Mouse (Mus musculus) MEL (cell line): Measurements from ENCODE around the gene Hist4h4. TPM values are rescaled to one million over a fixed set of nuclear protein-coding genes. Genes with fewer than 3 reads are reported as not detected.

Experiments
- DNase-seq: peaks from one replicate; pipeline ENCODE4 v3.0.0; 2011; ENCODE audit warnings: low read depth, low spot score
- H3K27ac ChIP-seq: 2 replicates; pipeline ENCODE4 v1.5.1; 2012; ENCODE audit warnings: low read depth, mild to moderate bottlenecking, control low read depth, low read length, moderate library complexity; ENCODE audit not compliant: control insufficient read depth
- H3K27me3 ChIP-seq, 2 experiments: fragments of 150-350 bp in 1 of 2; sonication (generic) in 1 of 2; 2 replicates each; pipeline ENCODE4 v1.6.1; 2012; ENCODE audit warnings: low read length in 2 of 2, mild to moderate bottlenecking in 2 of 2, improper control_type of control experiment in 1 of 2, moderate library complexity in 1 of 2; ENCODE audit not compliant: insufficient read depth in 2 of 2, control insufficient read depth in 1 of 2
- H3K36me3 ChIP-seq, 2 experiments: 2 replicates each; pipeline ENCODE4 v1.6.1; 2012 to 2014; ENCODE audit warnings: low read length in 2 of 2, improper control_type of control experiment in 1 of 2, inconsistent platforms in 1 of 2, mild to moderate bottlenecking in 1 of 2; ENCODE audit not compliant: insufficient read depth in 2 of 2, control insufficient read depth in 1 of 2
- H3K4me1 ChIP-seq, 2 experiments: fragments of 150-350 bp in 1 of 2; sonication (generic) in 1 of 2; 2 replicates each; pipeline ENCODE4 v1.6.1; 2012; ENCODE audit warnings: low read length in 2 of 2, improper control_type of control experiment in 1 of 2, mild to moderate bottlenecking in 1 of 2; ENCODE audit not compliant: insufficient read depth in 2 of 2, control insufficient read depth in 1 of 2
- H3K4me3 ChIP-seq, 2 experiments: fragments of 150-350 bp in 1 of 2; sonication (generic) in 1 of 2; 2 replicates each; pipeline ENCODE4 v1.5.1; 2012; ENCODE audit warnings: low read depth in 2 of 2, low read length in 2 of 2, mild to moderate bottlenecking in 2 of 2, moderate library complexity in 2 of 2, control low read depth in 1 of 2, improper control_type of control experiment in 1 of 2; ENCODE audit not compliant: control insufficient read depth in 1 of 2, insufficient read depth in 1 of 2
- H3K79me2 ChIP-seq: 2 replicates; pipeline ENCODE4 v1.6.1; 2012; ENCODE audit warnings: mild to moderate bottlenecking, low read length, moderate library complexity; ENCODE audit not compliant: control insufficient read depth, poor library complexity, insufficient read depth
- H3K9ac ChIP-seq: 2 replicates; pipeline ENCODE4 v1.6.1; 2012; ENCODE audit warnings: low read depth, mild to moderate bottlenecking, control low read depth, low read length, moderate library complexity; ENCODE audit not compliant: control insufficient read depth, poor library complexity, severe bottlenecking
- H3K9me3 ChIP-seq: fragments of 150-350 bp; sonication (generic); replicated peaks from 2 replicates; pipeline ENCODE4 v1.6.1; 2012; ENCODE audit warnings: mild to moderate bottlenecking, low read length, improper control_type of control experiment, moderate library complexity; ENCODE audit not compliant: insufficient read depth
- ELF1 ChIP-seq: IDR thresholded peaks from 2 replicates; pipeline ENCODE4 v1.6.1; 2014; ENCODE audit warnings: low read depth, mild to moderate bottlenecking, inconsistent platforms, low read length, improper control_type of control experiment, moderate library complexity
- GABPA ChIP-seq: IDR thresholded peaks from 2 replicates; pipeline ENCODE4 v1.6.1; 2012; ENCODE audit warnings: low read depth, mild to moderate bottlenecking, inconsistent platforms, low read length, improper control_type of control experiment, moderate library complexity
- HCFC1 ChIP-seq: IDR thresholded peaks from 2 replicates; pipeline ENCODE4 v1.6.1; 2012; ENCODE audit warnings: low read depth, mild to moderate bottlenecking, inconsistent platforms, low read length, improper control_type of control experiment, moderate library complexity
- KAT2A ChIP-seq: conservative IDR thresholded peaks from 2 replicates; pipeline ENCODE4 v1.6.1; 2012; ENCODE audit warnings: low read depth, low read length, improper control_type of control experiment, inconsistent platforms
- MAX ChIP-seq: IDR thresholded peaks from 2 replicates; pipeline ENCODE4 v1.6.1; 2011; ENCODE audit warnings: low read length, improper control_type of control experiment
- MXI1 ChIP-seq: IDR thresholded peaks from 2 replicates; pipeline ENCODE4 v1.6.1; 2011; ENCODE audit warnings: mild to moderate bottlenecking, low read depth, low read length, improper control_type of control experiment
- MYB ChIP-seq: IDR thresholded peaks from 2 replicates; pipeline ENCODE4 v1.6.1; 2011; ENCODE audit warnings: mild to moderate bottlenecking, low read depth, low read length, improper control_type of control experiment
- NELFE ChIP-seq: IDR thresholded peaks from 2 replicates; pipeline ENCODE4 v1.6.1; 2011; ENCODE audit warnings: low read depth, low read length, improper control_type of control experiment
- NRF1 ChIP-seq: IDR thresholded peaks from 2 replicates; pipeline ENCODE4 v1.6.1; 2014; ENCODE audit warnings: low read depth, mild to moderate bottlenecking, inconsistent platforms, low read length, improper control_type of control experiment, moderate library complexity; ENCODE audit not compliant: poor library complexity, insufficient read depth, severe bottlenecking
- POLR2AphosphoS2 ChIP-seq: IDR thresholded peaks from 2 replicates; pipeline ENCODE4 v1.6.1; 2011; ENCODE audit warnings: low read length, improper control_type of control experiment
- POLR2AphosphoS5 ChIP-seq: IDR thresholded peaks from 2 replicates; pipeline ENCODE4 v1.6.1; 2012; ENCODE audit warnings: low read depth, borderline replicate concordance, mild to moderate bottlenecking, inconsistent platforms, low read length, moderate library complexity, mixed read lengths
- RAD21 ChIP-seq: IDR thresholded peaks from 2 replicates; pipeline ENCODE4 v1.6.1; 2011; ENCODE audit warnings: mild to moderate bottlenecking, low read depth, low read length, improper control_type of control experiment
- TBP ChIP-seq: IDR thresholded peaks from 2 replicates; pipeline ENCODE4 v1.8.0; 2011; ENCODE audit warnings: low read depth, low read length, improper control_type of control experiment
- UBTF ChIP-seq: IDR thresholded peaks from 2 replicates; pipeline ENCODE4 v1.6.1; 2012; ENCODE audit warnings: low read depth, mild to moderate bottlenecking, inconsistent platforms, low read length, improper control_type of control experiment, moderate library complexity, borderline replicate concordance; ENCODE audit not compliant: insufficient read depth
- USF1 ChIP-seq: IDR thresholded peaks from 2 replicates; pipeline ENCODE4 v1.6.1; 2014; ENCODE audit warnings: low read depth, mild to moderate bottlenecking, inconsistent platforms, low read length, improper control_type of control experiment, moderate library complexity
- USF2 ChIP-seq, 2 experiments: IDR thresholded peaks; 2 replicates each; pipeline ENCODE4 v1.6.1; 2011 to 2012; ENCODE audit warnings: improper control_type of control experiment in 2 of 2, low read length in 2 of 2, borderline replicate concordance in 1 of 2, inconsistent platforms in 1 of 2, low read depth in 1 of 2, mild to moderate bottlenecking in 1 of 2; ENCODE audit not compliant: insufficient read depth in 1 of 2
- ZMIZ1 ChIP-seq: IDR thresholded peaks from 2 replicates; pipeline ENCODE4 v1.6.1; 2012; ENCODE audit warnings: low read depth, mild to moderate bottlenecking, inconsistent platforms, low read length, improper control_type of control experiment, moderate library complexity
- ZNF384 ChIP-seq: IDR thresholded peaks from 2 replicates; pipeline ENCODE4 v1.6.1; 2012; ENCODE audit warnings: low read depth, mild to moderate bottlenecking, inconsistent platforms, low read length, improper control_type of control experiment
- polyA plus RNA-seq, 2 experiments: library from polyadenylated mRNA; stranded (reverse) in 1 of 2; unstranded in 1 of 2; fragments of >175 nt in 1 of 2; fragments of >200 nt in 1 of 2; gene quantifications; 2 replicates each; pipeline versions ENCODE4 v1.2.1 to v1.2.4; 2012; ENCODE audit warnings: low replicate concordance in 2 of 2, low read depth in 1 of 2; ENCODE audit not compliant: insufficient read length in 2 of 2, insufficient read depth in 1 of 2, missing spikeins in 1 of 2
- total RNA-seq: library from RNA; depleted of rRNA; stranded (reverse); fragments of 300-350 nt; gene quantifications from 2 replicates; pipeline ENCODE4 v1.2.3, GENCODE M21; 2012

The Hist4h4 gene
- total and polyA plus RNA-seq, 3 experiments, result 1.1 to 306 TPM; not detected in 1

DNA sequence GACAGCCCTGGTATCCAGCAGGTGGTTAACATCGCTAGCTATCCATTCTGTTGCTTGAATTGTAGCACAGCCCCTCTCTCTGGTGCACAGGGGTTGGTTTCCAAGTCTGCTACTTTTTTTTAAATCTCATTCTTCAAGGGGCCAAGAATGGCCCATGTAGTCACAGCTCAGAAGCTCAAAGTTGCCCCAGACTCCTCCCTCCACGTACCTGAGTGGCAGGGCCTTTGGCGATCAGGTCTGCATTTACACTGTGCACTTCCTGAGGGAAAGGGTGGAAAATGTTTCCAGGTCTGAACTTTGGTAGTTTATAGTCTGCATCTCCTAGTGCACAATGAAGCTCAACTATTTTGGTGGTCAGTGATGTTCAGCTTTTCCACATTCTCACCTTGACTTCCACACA, 43.1 kb upstream of the Hist4h4 start:
- no peak overlapping the region for H3K4me3 ChIP-seq
- H3K9ac ChIP-seq, result no peak overlapping the region
- H3K4me1 ChIP-seq, result 0 out of 4 replicates have a peak, but pooled peaks cover 0 to 4% of the 10 kb centered on the region in 2 experiments
- no peaks in the 10 kb centered on the region for H3K36me3 ChIP-seq
- no peak for DNase-seq
- H3K79me2 ChIP-seq, result no peaks in the 10 kb centered on the region
- no peaks in the 10 kb centered on the region for H3K9me3 ChIP-seq
- peaks cover 0 to 1% of the 10 kb centered on the region in 2 experiments; a peak in 1 of 4 replicates for H3K27me3 ChIP-seq
- TF ChIP-seq RAD21 (no peak), MAX (no peak), MYB (no peak), POLR2AphosphoS2 (no peak), ELF1 (no peak), KAT2A (no peak), NELFE (no peak), MXI1 (no peak), ZNF384 (no peak), POLR2AphosphoS5 (no peak), ZMIZ1 (no peak), GABPA (no peak), HCFC1 (no peak), USF1 (no peak), NRF1 (no peak), TBP (no peak)
- H3K27ac ChIP-seq, result no peak overlapping the region

DNA sequence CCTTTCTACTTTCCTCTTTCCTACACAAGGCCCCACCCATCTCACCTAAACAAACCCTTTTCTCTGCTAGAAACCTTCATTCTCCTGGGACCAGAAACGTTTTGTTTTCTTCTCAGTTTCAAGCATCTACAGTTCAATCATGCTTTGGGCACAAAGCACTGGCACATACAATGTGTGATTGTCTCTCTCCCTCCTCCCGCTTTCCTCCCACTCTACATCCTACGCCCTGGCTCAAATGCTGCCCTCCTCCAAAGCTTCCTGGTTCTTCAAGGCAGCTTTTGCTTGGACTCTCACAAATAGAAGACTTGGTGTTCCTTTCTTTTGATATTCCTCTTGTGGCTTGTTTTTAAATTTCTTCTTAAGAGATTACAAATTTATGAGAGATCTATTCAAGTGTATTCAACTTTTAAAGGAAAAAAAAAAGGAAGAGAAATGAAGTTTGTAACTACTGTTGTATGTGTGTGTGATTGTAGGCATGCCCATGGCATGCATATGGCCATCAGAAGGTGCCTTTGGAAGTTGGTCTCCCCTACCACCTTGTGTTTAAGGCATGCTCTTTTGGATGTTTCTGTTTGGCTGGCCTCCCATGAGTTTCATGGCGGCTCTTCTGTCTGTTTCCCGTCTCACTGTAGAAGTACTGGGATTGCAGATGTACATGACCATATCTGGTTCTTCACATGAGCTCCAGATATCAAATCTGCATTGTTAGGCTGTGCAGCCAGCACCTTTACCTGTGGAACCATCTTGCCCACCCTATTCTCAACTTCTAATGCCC, 41.7 kb upstream of the Hist4h4 start:
- H3K36me3 ChIP-seq, result no peaks in the 10 kb centered on the region
- H3K4me3 ChIP-seq, result no peak overlapping the region
- no peak overlapping the region for H3K9ac ChIP-seq
- H3K27ac ChIP-seq, result no peak overlapping the region
- H3K27me3 ChIP-seq, result peaks cover 0 to 1% of the 10 kb centered on the region in 2 experiments; a peak in 1 of 4 replicates
- H3K9me3 ChIP-seq, result no peaks in the 10 kb centered on the region
- 0 out of 4 replicates have a peak, but pooled peaks cover 0 to 4% of the 10 kb centered on the region in 2 experiments for H3K4me1 ChIP-seq
- no peaks in the 10 kb centered on the region for H3K79me2 ChIP-seq
- no peak for DNase-seq
- no peak for TF ChIP-seq ZNF384
- no peak for TF ChIP-seq KAT2A
- TF ChIP-seq HCFC1, result no peak
- TF ChIP-seq USF2 (IDR thresholded peaks at IDR 0.05; ENCODE audit: borderline replicate concordance in 1 of 2, insufficient read depth in 1 of 2, low read depth in 1 of 2, low read length in 2 of 2), result no peak
- no peak for TF ChIP-seq UBTF
